Mouse (Mus musculus) midbrain, embryonic 15.5 days (tissue): ENCODE measurements around the gene Prr13. TPM values are rescaled to one million over a fixed set of nuclear protein-coding genes. Genes with fewer than 3 reads are reported as not detected.

ENCODE experiments used
- ATAC-seq: fragments of 200-750 bp; cut with Nextera tagmentation; replicated peaks from 2 replicates; pipeline ENCODE4 v1.8.0; 2017; ENCODE audit warnings: moderate TSS enrichment
- H3K27ac ChIP-seq: fragments of 300-500 bp; sonication (generic); 2 replicates; pipeline ENCODE4 v1.5.1; 2015; ENCODE audit warnings: mild to moderate bottlenecking, inconsistent platforms
- H3K27me3 ChIP-seq: fragments of 300-500 bp; sonication (generic); replicated peaks from 2 replicates; pipeline ENCODE4 v1.6.1; 2015; ENCODE audit warnings: inconsistent platforms
- H3K36me3 ChIP-seq: fragments of 300-500 bp; sonication (generic); replicated peaks from 2 replicates; pipeline ENCODE4 v1.6.1; 2015; ENCODE audit warnings: inconsistent platforms
- H3K4me1 ChIP-seq: fragments of 300-500 bp; sonication (generic); 2 replicates; pipeline ENCODE4 v1.6.1; 2015; ENCODE audit warnings: inconsistent platforms
- H3K4me2 ChIP-seq: fragments of 300-500 bp; sonication (generic); 2 replicates; pipeline ENCODE4 v1.6.1; 2015; ENCODE audit warnings: inconsistent platforms, mild to moderate bottlenecking, moderate library complexity
- H3K4me3 ChIP-seq: fragments of 300-500 bp; sonication (generic); 2 replicates; pipeline ENCODE4 v1.5.1; 2015; ENCODE audit warnings: mild to moderate bottlenecking, inconsistent platforms
- H3K9ac ChIP-seq: fragments of 300-500 bp; sonication (generic); 2 replicates; pipeline ENCODE4 v1.6.1; 2015; ENCODE audit warnings: mild to moderate bottlenecking, inconsistent platforms
- H3K9me3 ChIP-seq: fragments of 300-500 bp; sonication (generic); 2 replicates; pipeline ENCODE4 v1.6.1; 2016; ENCODE audit warnings: inconsistent platforms
- whole genome bisulfite sequencing: fragments of 180-500 bp; shearing (Covaris S2); methylation state at CpG from one replicate; pipeline ENCODE4 v1.1.7; 2015; ENCODE audit warnings: mixed read lengths; 5-methylcytosine and 5-hydroxymethylcytosine counted together
- polyA plus RNA-seq: library from polyadenylated mRNA; unstranded; fragments of >200 nt; fragmentation: Nextera tagmentation; extraction: Ambion mirVana; gene quantifications from 2 replicates; pipeline ENCODE4 v1.2.1, GENCODE M21; 2015

Prr13 gene
- polyA plus RNA-seq, 1 experiment from 2014 or later = 107 TPM

GRCm38 (mm10) chr15:102508336-102508735 is 49.5 kb downstream of the Prr13 start:
- H3K36me3 ChIP-seq = peaks cover 23% of the 10 kb centered on the region
- WGBS = 92% methylated on average over 3 of the region's 3 CpGs
- no peak overlapping the region for H3K9ac ChIP-seq
- peaks cover 40% of the 10 kb centered on the region for H3K4me1 ChIP-seq
- H3K4me3 ChIP-seq = no peak overlapping the region
- H3K9me3 ChIP-seq = no peaks in the 10 kb centered on the region
- H3K4me2 ChIP-seq = no peak overlapping the region
- no peak overlapping the region for H3K27ac ChIP-seq
- H3K27me3 ChIP-seq = no peaks in the 10 kb centered on the region
- ATAC-seq = no peak

GRCm38 (mm10) chr15:102510110-102510509 is 51.3 kb downstream of the Prr13 start:
- peaks cover 55% of the 10 kb centered on the region for H3K4me1 ChIP-seq

GRCm38 (mm10) chr15:102510590-102511284 is 51.9 kb downstream of the Prr13 start:
- Histone ChIP-seq H3K4me2 (peak overlapping the region; percentile 64), H3K4me1 (peaks cover 61% of the 10 kb centered on the region), H3K36me3 (0 out of 2 replicates have a peak, but pooled peaks cover 4% of the 10 kb centered on the region), H3K9ac (peak overlapping the region; percentile 55), H3K27me3 (no peaks in the 10 kb centered on the region), H3K9me3 (no peaks in the 10 kb centered on the region), H3K27ac (peak overlapping the region; percentile 87), H3K4me3 (peak overlapping the region; percentile 49)
- WGBS = 3% methylated on average over 34 of the region's 34 CpGs
- peak; percentile 95 for ATAC-seq

More at GRCm38 (mm10) chr15:102510110-102510509, 51.3 kb downstream of the Prr13 start:
- WGBS = 5% methylated on average over 9 of the region's 9 CpGs
- Histone ChIP-seq H3K36me3 (peaks cover 6% of the 10 kb centered on the region; the same call in 1 of the 2 replicates), H3K27ac (peak overlapping the region; percentile 87), H3K9me3 (no peaks in the 10 kb centered on the region), H3K27me3 (no peaks in the 10 kb centered on the region), H3K4me2 (peak overlapping the region; percentile 64), H3K4me3 (peak overlapping the region; percentile 49), H3K9ac (peak overlapping the region; percentile 55)
- ATAC-seq = peak; percentile 75

- H3K4me2 ChIP-seq = peak overlapping the region; percentile 64
- H3K4me1 ChIP-seq = peaks cover 66% of the 10 kb centered on the region
- H3K9me3 ChIP-seq = no peaks in the 10 kb centered on the region
- 0 out of 2 replicates have a peak overlapping the region, but pooled peaks have one; percentile 37 for H3K9ac ChIP-seq
- WGBS = 10% methylated on average over 6 of the region's 6 CpGs
- H3K36me3 ChIP-seq = 0 out of 2 replicates have a peak, but pooled peaks cover 4% of the 10 kb centered on the region
- H3K27me3 ChIP-seq = no peaks in the 10 kb centered on the region
- no peak for ATAC-seq
- H3K27ac ChIP-seq = peak overlapping the region; percentile 87
- peak overlapping the region; percentile 49 for H3K4me3 ChIP-seq
Observed at GRCm38 (mm10) chr15:102511285-102511833, 52.5 kb downstream of the Prr13 start.

GRCm38 (mm10) chr15:102512010-102512409 is 53.2 kb downstream of the Prr13 start:
- 23% methylated on average over 5 of the region's 5 CpGs for WGBS
- peak overlapping the region; percentile 64; the same call in 1 of the 2 replicates for H3K4me2 ChIP-seq
- peaks cover 66% of the 10 kb centered on the region for H3K4me1 ChIP-seq
- no peak overlapping the region for H3K4me3 ChIP-seq
- peak overlapping the region; percentile 87 for H3K27ac ChIP-seq
- H3K36me3 ChIP-seq = 0 out of 2 replicates have a peak, but pooled peaks cover 4% of the 10 kb centered on the region
- ATAC-seq = no peak
- 0 out of 2 replicates have a peak overlapping the region, but pooled peaks have one; percentile 10 for H3K9ac ChIP-seq
- no peaks in the 10 kb centered on the region for H3K9me3 ChIP-seq
- no peaks in the 10 kb centered on the region for H3K27me3 ChIP-seq

Other genes with a start within 250 kb of the Prr13 start
- 0.98 and 1.1 TPM in 2 replicates for gene Itgb7, start 227.1 kb upstream of the Prr13 start, polyA plus RNA-seq
- 4.1 and 6.4 TPM in 2 replicates for gene Rarg, start 201.5 kb upstream of the Prr13 start, polyA plus RNA-seq
- 0.10 TPM in 1 of 2 replicates, not detected in the other for gene Gm9918, start 188.5 kb upstream of the Prr13 start, polyA plus RNA-seq
- 58.5 and 64.0 TPM in 2 replicates for gene Mfsd5, start 179.6 kb upstream of the Prr13 start, polyA plus RNA-seq
- 5.5 and 7.5 TPM in 2 replicates for gene Espl1, start 162.8 kb upstream of the Prr13 start, polyA plus RNA-seq
- 450 and 466 TPM in 2 replicates for gene Pfdn5, start 132.9 kb upstream of the Prr13 start, polyA plus RNA-seq
- gene Myg1, start 127.3 kb upstream of the Prr13 start, polyA plus RNA-seq = 91.8 and 103 TPM in 2 replicates
- gene Aaas, start 108.3 kb upstream of the Prr13 start, polyA plus RNA-seq = 37.4 and 37.9 TPM in 2 replicates
- gene Sp7, start 91.8 kb upstream of the Prr13 start, polyA plus RNA-seq = 0.09 and 0.26 TPM in 2 replicates
- 3.4 and 4.1 TPM in 2 replicates for gene Sp1, start 52.9 kb upstream of the Prr13 start, polyA plus RNA-seq
- 0.30 and 0.34 TPM in 2 replicates for gene Amhr2, start 13.7 kb upstream of the Prr13 start, polyA plus RNA-seq
- 123 and 126 TPM in 2 replicates for gene Pcbp2, start 11.5 kb downstream of the Prr13 start, polyA plus RNA-seq
- gene Gm10337, start 44.7 kb downstream of the Prr13 start, polyA plus RNA-seq = 13.8 and 16.1 TPM in 2 replicates
- 62.2 and 63.6 TPM in 2 replicates for gene Map3k12, start 58.0 kb downstream of the Prr13 start, polyA plus RNA-seq
- gene Tarbp2, start 59.2 kb downstream of the Prr13 start, polyA plus RNA-seq = 104 and 108 TPM in 2 replicates
- gene Npff, start 65.9 kb downstream of the Prr13 start, polyA plus RNA-seq = 1.8 and 2.4 TPM in 2 replicates
- gene Gm28047, start 166.0 kb downstream of the Prr13 start, polyA plus RNA-seq = not detected in 2 replicates
- 15.6 and 20.0 TPM in 2 replicates for gene Atf7, start 166.4 kb downstream of the Prr13 start, polyA plus RNA-seq
- gene Atp5g2, start 213.3 kb downstream of the Prr13 start, polyA plus RNA-seq = 39.5 and 43.4 TPM in 2 replicates